Mouse (Mus musculus): ENCODE measurements at regions not wholly inside any gene's neighbourhood (a gene's known extent, or its start where the extent isn't known, plus 50 kb on each side); places are given as distances from the start of the nearest gene placed in this dataset.

DNA sequence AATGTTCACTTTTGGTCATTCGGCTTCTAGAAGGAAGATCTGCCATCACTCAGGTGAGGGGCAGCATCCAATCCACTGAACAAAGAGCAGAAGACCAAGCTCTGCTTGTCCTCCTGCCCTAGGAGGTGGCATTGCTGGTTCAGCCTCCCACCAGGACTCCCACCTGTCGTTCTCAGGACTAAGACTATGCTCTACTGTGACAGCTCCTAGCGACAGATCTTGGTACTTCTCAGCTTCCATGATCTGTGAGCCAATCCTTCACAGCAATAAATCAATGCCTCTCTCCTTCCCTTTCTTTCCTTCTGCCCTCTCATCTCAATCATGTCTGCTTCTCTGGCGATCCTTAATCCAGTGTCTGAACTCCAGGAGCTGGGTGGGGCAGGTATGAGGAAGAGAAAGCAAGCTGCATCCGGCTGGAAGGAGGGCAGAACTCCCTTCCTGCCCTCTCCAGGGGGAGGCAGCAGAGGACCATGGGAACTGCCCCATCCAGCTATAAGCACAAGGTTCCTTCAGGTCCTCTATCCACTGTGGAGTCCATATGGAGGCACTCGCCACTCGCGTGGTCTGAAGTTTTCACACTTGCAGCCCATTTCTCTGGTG is 54.8 kb upstream of the Btrc start:
- no peak for ATAC-seq (ENCODE audit: insufficient number of reproducible peaks, insufficient read depth, low FRiP score, low TSS enrichment)
- H3K9me3 ChIP-seq = no peaks in the 10 kb centered on the region
- 49% methylated on average over 8 of the region's 8 CpGs for WGBS
- no peak overlapping the region for H3K4me2 ChIP-seq (replicated peaks)
- H3K27ac ChIP-seq = no peak overlapping the region
- H3K36me3 ChIP-seq = no peaks in the 10 kb centered on the region
- H3K27me3 ChIP-seq = peaks cover 36% of the 10 kb centered on the region
- H3K4me3 ChIP-seq = no peak overlapping the region
- H3K9ac ChIP-seq = no peak overlapping the region
- H3K4me1 ChIP-seq = peaks cover 35% of the 10 kb centered on the region

DNA sequence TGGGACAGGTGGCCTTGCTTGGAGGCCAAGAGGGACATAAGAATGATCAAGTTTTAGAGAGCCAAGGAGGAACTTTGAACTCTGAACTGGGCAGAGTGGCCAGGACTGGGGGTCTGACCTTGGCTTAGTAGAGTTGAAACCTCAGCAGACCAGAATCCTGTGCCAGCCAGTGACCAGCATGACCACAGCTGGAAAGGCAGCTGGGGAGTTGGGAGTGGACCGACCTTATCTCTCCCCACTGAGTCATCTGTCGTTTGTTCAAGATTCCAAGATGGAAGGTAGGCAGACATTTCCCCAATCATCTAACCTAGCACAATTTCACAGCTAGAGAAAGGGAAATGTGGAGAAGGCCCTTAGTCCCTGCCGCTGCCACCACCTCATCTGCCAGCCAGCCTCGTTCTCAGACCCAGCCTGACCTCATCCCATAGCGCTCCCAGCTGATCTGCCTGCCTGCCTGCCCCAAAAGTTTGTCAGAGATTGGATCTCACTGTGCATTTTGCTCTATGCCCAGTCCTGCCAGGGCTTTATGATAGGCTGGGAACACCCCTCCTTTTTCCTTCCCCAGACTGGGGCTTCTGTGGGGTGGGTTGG is 53.1 kb upstream of the Btrc start:
- Histone ChIP-seq H3K9ac (peak overlapping the region; percentile 17; the same call in 1 of the 2 replicates), H3K36me3 (no peaks in the 10 kb centered on the region), H3K4me2 (replicated peaks) (peak overlapping the region; percentile 43), H3K9me3 (no peaks in the 10 kb centered on the region), H3K27ac (0 out of 2 replicates have a peak overlapping the region, but pooled peaks have one; percentile 13), H3K27me3 (peaks cover 22% of the 10 kb centered on the region), H3K4me3 (peak overlapping the region; percentile 25), H3K4me1 (peaks cover 30% of the 10 kb centered on the region)
- WGBS = 47% methylated on average over 5 of the region's 5 CpGs
- ATAC-seq (ENCODE audit: insufficient number of reproducible peaks, insufficient read depth, low FRiP score, low TSS enrichment) = no peak

DNA sequence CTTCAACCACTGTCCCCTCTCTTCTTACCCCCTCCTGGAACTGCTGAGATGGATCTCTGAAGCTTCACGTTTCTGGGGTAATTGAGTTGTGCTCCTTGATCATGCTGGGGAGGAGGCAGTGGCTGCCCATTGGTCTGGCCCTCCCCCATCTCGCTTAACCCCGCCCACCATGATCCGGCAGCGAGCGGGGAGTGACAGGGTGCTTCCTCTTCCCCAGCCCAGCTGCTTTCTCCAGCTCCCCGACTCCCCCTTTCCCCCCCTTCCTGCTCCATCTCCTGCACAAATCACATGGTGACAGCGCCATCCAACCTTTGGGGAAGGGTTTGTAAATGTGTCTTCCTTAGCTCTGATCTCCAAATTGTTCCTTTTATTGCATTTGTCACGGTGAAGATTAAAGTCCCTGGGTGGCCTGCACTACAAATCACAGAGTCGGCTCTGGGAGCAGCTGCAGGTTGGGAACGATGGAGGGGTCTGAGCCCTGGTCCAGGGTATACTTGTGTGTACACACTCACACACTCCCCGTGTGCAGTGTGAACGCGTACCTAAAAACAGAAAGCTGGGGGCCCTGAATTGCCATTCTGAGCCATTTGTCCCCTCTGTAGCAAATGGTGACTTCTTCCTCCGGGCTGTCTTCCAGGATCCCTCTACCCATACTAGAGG is 52.5 kb upstream of the Btrc start:
- peak overlapping the region; percentile 17 for H3K9ac ChIP-seq
- 12% methylated on average over 15 of the region's 15 CpGs for WGBS

DNA sequence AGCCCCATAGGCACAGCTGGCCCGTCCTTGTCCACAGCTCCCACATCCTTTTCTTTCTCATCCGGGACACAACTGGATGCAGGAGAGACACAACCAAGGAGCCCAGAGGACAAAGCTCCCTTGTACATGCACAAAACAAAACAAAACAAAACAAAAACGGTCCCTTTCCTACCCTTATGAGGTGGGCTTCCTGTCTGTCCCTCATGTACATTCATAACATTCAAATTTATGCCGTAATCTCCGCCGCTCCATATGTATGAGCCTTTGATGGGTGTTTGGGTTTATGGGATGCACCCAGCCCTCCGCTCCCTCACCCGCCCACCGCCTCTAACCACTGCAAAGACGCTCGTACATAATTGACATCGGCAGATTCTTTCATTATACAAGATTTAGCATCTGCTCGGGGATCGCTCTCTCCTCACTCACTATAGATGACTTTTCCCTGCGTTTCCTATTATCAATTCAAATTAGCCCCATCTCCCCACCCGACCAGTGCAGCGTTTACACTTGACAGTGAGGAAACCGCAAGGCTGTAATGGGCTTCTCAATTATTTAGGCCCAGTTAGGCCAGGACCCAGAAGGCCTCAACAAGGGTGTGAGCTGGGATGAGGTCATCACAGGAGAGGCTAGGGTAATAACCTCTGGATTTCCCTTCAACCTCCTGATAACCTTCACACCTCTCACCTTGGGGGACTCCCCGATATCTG is 51.5 kb upstream of the Btrc start:
- ATAC-seq (ENCODE audit: insufficient number of reproducible peaks, insufficient read depth, low FRiP score, low TSS enrichment) = no peak
- H3K4me2 ChIP-seq (replicated peaks) = no peak overlapping the region
- no peak overlapping the region for H3K27ac ChIP-seq
- peaks cover 7% of the 10 kb centered on the region for H3K27me3 ChIP-seq
- H3K36me3 ChIP-seq = no peaks in the 10 kb centered on the region
- H3K9ac ChIP-seq = no peak overlapping the region
- WGBS = 59% methylated on average over 19 of the region's 19 CpGs
- H3K4me3 ChIP-seq = no peak overlapping the region
- no peaks in the 10 kb centered on the region for H3K9me3 ChIP-seq
- peaks cover 31% of the 10 kb centered on the region for H3K4me1 ChIP-seq

More for the DNA sequence above, 52.5 kb upstream of the Btrc start:
- peak overlapping the region; percentile 25 for H3K4me3 ChIP-seq
- peaks cover 16% of the 10 kb centered on the region for H3K27me3 ChIP-seq
- ATAC-seq (ENCODE audit: insufficient number of reproducible peaks, insufficient read depth, low FRiP score, low TSS enrichment) = no peak
- no peaks in the 10 kb centered on the region for H3K9me3 ChIP-seq
- 0 out of 2 replicates have a peak overlapping the region, but pooled peaks have one; percentile 13 for H3K27ac ChIP-seq
- H3K36me3 ChIP-seq = no peaks in the 10 kb centered on the region
- H3K4me1 ChIP-seq = peaks cover 30% of the 10 kb centered on the region
- peak overlapping the region; percentile 43 for H3K4me2 ChIP-seq (replicated peaks)

DNA sequence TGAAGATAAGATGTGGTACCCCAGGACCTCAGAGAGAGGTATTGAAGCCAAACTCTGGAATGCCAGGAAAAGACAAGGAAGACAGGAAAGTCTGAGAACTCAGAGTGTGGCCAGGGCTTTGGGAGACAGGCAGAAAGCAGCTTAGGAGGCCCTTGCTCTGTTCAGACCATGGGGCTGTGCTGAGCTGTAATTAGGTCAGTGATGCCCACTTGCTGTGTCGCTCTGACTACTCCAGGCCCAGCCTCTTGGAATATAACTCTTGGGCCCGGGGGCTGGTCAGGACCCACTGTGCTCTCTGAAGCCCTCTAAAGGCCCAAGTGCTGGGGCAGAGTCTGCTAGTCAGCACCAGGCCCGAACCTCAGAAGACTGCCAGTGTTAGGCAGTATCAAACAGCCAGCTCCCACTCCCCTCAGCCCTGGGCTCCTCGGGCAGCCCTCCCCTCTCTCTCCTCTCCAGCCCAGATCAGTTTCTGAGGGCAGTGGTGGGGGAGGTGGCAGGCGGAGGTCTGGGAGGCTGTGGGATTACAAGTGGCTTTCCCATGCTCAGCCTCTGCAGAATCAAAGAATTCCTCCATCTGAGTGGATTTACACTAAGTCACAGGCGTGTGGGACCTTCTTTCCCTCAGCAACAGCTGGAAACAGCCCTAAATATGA is 50.7 kb upstream of the Btrc start:
- no peaks in the 10 kb centered on the region for H3K27me3 ChIP-seq
- no peaks in the 10 kb centered on the region for H3K9me3 ChIP-seq
- H3K27ac ChIP-seq = no peak overlapping the region
- no peak overlapping the region for H3K4me2 ChIP-seq (replicated peaks)
- H3K4me1 ChIP-seq = peaks cover 40% of the 10 kb centered on the region
- ATAC-seq (ENCODE audit: insufficient number of reproducible peaks, insufficient read depth, low FRiP score, low TSS enrichment) = no peak
- 15% methylated on average over 6 of the region's 6 CpGs for WGBS
- H3K36me3 ChIP-seq = no peaks in the 10 kb centered on the region
- no peak overlapping the region for H3K9ac ChIP-seq
- no peak overlapping the region for H3K4me3 ChIP-seq
